ENCODE assay signal across 8 mouse cellular contexts in genomic region chr1:86487908-86488314, GRCm38 (mm10). TPM values are rescaled to one million over a fixed set of nuclear protein-coding genes. Genes with fewer than 3 reads are reported as not detected.
DNase-seq lines count a peak whose midpoint lies in the region; ATAC-seq and TF ChIP-seq lines count a peak whose summit lies in the region.

No protein-coding gene starts in this region.

- 5% methylated on average over 20 of the region's 20 CpGs for whole genome bisulfite sequencing in lung, embryonic 16.5 days
- 11% methylated on average over 20 of the region's 20 CpGs for WGBS in limb, embryonic 12.5 days
- WGBS in olfactory bulb, adult 2 months: 6% methylated on average over 20 of the region's 20 CpGs

- peak overlapping the region; percentile 59 for H3K4me2 ChIP-seq in lung, embryonic 16.5 days (ENCODE audit: low read depth, low read length)
- H3K4me2 ChIP-seq in limb, embryonic 12.5 days: peak overlapping the region; percentile 63

- TF ChIP-seq CTCF in embryonic fibroblast, embryonic 13.5 days (IDR thresholded peaks at IDR 0.05; ENCODE audit: borderline replicate concordance, insufficient read depth, low read length): no peak
- TF ChIP-seq CTCF in olfactory bulb, adult 2 months (IDR thresholded peaks at IDR 0.05; ENCODE audit: insufficient read depth, low read depth, low read length): no peak

- H3K9me3 ChIP-seq in lung, embryonic 16.5 days (ENCODE audit: control insufficient read depth, low read length): no peaks in the 10 kb centered on the region
- H3K9me3 ChIP-seq in limb, embryonic 12.5 days: no peaks in the 10 kb centered on the region

- peak; percentile 32 for ATAC-seq in lung, embryonic 16.5 days (ENCODE audit: low read depth)
- ATAC-seq in limb, embryonic 12.5 days (ENCODE audit: insufficient number of reproducible peaks, insufficient read depth, low FRiP score, low TSS enrichment, low read depth): no peak

- no peak for DNase-seq in lung, postnatal 14 days
- DNase-seq in right cerebral cortex, postnatal 25 days: no peak
- DNase-seq in gastrocnemius, postnatal 4 days (ENCODE audit: low spot score in 2 of 2): no peak
- DNase-seq in thymus, adult 18-20 months: no peak

- TF ChIP-seq POLR2A in embryonic fibroblast, embryonic 13.5 days (IDR thresholded peaks at IDR 0.05; ENCODE audit: low read depth, low read length): 0 out of 2 replicates have a peak, but pooled peaks have one; percentile 47
- no peak for TF ChIP-seq POLR2A in olfactory bulb, adult 2 months (IDR thresholded peaks at IDR 0.05; ENCODE audit: insufficient read depth, low read depth, low read length)

- H3K36me3 ChIP-seq in lung, embryonic 16.5 days (ENCODE audit: control insufficient read depth, insufficient read depth, low read length): no peaks in the 10 kb centered on the region
- H3K36me3 ChIP-seq in limb, embryonic 12.5 days: no peaks in the 10 kb centered on the region

- H3K4me3 ChIP-seq in lung, embryonic 16.5 days (ENCODE audit: low read length): peak overlapping the region; percentile 69
- H3K4me3 ChIP-seq in embryonic fibroblast, embryonic 13.5 days (ENCODE audit: insufficient read depth, low read length): peak overlapping the region; percentile 66
- peak overlapping the region; percentile 67 for H3K4me3 ChIP-seq in limb, embryonic 12.5 days (replicated peaks)
- peak overlapping the region; percentile 72 for H3K4me3 ChIP-seq in olfactory bulb, adult 2 months (ENCODE audit: insufficient read depth, low read depth, low read length)

- H3K27ac ChIP-seq in lung, embryonic 16.5 days (ENCODE audit: low read length): peak overlapping the region; percentile 97
- H3K27ac ChIP-seq in embryonic fibroblast, embryonic 13.5 days (ENCODE audit: insufficient read depth, low read length): peak overlapping the region; percentile 67
- peak overlapping the region; percentile 98 for H3K27ac ChIP-seq in limb, embryonic 12.5 days
- peak overlapping the region; percentile 98 for H3K27ac ChIP-seq in olfactory bulb, adult 2 months (ENCODE audit: insufficient read depth, low read depth, low read length)

- no peaks in the 10 kb centered on the region for H3K27me3 ChIP-seq in lung, embryonic 16.5 days (ENCODE audit: control insufficient read depth, insufficient read depth, low read depth, low read length)
- no peaks in the 10 kb centered on the region for H3K27me3 ChIP-seq in limb, embryonic 12.5 days

- H3K9ac ChIP-seq in lung, embryonic 16.5 days (ENCODE audit: low read length): peak overlapping the region; percentile 99
- peak overlapping the region; percentile 93 for H3K9ac ChIP-seq in limb, embryonic 12.5 days (replicated peaks)

- H3K4me1 ChIP-seq in lung, embryonic 16.5 days (replicated peaks; ENCODE audit: control insufficient read depth, insufficient read depth, low read length): peaks cover 35% of the 10 kb centered on the region
- H3K4me1 ChIP-seq in embryonic fibroblast, embryonic 13.5 days (ENCODE audit: control insufficient read depth, insufficient read depth, low read length): no peaks in the 10 kb centered on the region
- peaks cover 28% of the 10 kb centered on the region for H3K4me1 ChIP-seq in limb, embryonic 12.5 days (replicated peaks)
- peaks cover 11% of the 10 kb centered on the region for H3K4me1 ChIP-seq in olfactory bulb, adult 2 months (ENCODE audit: control insufficient read depth, insufficient read depth, low read length)

RNA-seq across cellular contexts. Expression of gene Ptma, which starts 38.6 kb away (rescaled TPM):
- 2,358 and 2,609 TPM in 2 replicates for polyA plus RNA-seq in lung, embryonic 16.5 days (2015; fragmentation: Nextera tagmentation; extraction: Ambion mirVana)
- polyA plus RNA-seq in embryonic fibroblast, embryonic 13.5 days (2011; ENCODE audit: insufficient read length, low read depth, missing spikeins): 1,524 and 1,625 TPM in 2 replicates
- polyA plus RNA-seq in limb, embryonic 12.5 days (2016; fragmentation: Nextera tagmentation; extraction: Ambion mirVana): 3,930 and 4,018 TPM in 2 replicates
- polyA plus RNA-seq in olfactory bulb, adult 2 months (2012; ENCODE audit: insufficient read depth, insufficient read length, low replicate concordance, missing spikeins): 1,950 and 2,456 TPM in 2 replicates
- 100 to 1,000 TPM; 655 to 661 TPM for total RNA-seq in gastrocnemius, postnatal 4 days (2021)
